Mouse (Mus musculus): ENCODE measurements around the gene Poc5. TPM values are rescaled to one million over a fixed set of nuclear protein-coding genes. Genes with fewer than 3 reads are reported as not detected.

Gene Poc5
- total and polyA plus RNA-seq, 3 experiments = 17.2 to 31.0 (median 21.6) TPM

DNA sequence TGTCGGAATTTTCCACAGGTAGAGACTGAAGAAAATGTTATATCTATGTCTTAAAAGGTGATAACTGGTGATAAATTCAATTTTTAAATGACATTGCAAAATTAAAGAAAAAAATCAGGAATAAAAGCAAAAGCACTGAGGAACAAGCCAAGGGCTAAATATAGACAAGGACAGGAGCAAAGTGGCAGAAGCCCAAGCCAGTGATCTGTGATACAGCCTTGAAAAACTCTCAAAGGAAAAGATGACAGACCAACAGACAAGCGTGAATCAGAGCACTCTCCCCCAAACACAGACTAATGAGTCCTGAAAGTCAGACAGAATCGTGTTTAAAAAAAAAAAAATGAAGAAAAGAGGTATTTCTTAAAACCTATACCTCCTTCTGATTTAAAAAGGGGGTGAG is 46.6 kb upstream of the Poc5 start:
- Histone ChIP-seq H3K9ac (ENCODE audit: insufficient read depth, low read depth) (no peak overlapping the region), H3K27me3 (replicated peaks) (no peaks in the 10 kb centered on the region), H3K36me3 (replicated peaks in 1 of 2; ENCODE audit: control insufficient read depth in 1 of 2, insufficient read depth in 1 of 2, low read length in 1 of 2) (no peaks in the 10 kb centered on the region), H3K4me2 (ENCODE audit: insufficient read depth, low read depth, poor library complexity, severe bottlenecking) (no peak overlapping the region), H3K4me3 (replicated peaks in 1 of 3; ENCODE audit: low read depth in 2 of 3, low read length in 2 of 3, poor library complexity in 1 of 3) (no peak overlapping the region), H3K79me2 (replicated peaks; ENCODE audit: control insufficient read depth, extremely low read depth, insufficient read depth, poor library complexity, severe bottlenecking) (no peaks in the 10 kb centered on the region), H3K4me1 (ENCODE audit: control insufficient read depth in 1 of 2, insufficient read depth in 2 of 2) (no peaks in the 10 kb centered on the region), H3K9me3 (replicated peaks; ENCODE audit: low read length) (no peaks in the 10 kb centered on the region), H3K27ac (ENCODE audit: insufficient read depth, low read depth) (no peak overlapping the region)
- TF ChIP-seq MAZ (IDR thresholded peaks at IDR 0.05; ENCODE audit: low read depth, low read length) (no peak), JUND (conservative IDR thresholded peaks at IDR 0.05; ENCODE audit: low read depth, low read length) (no peak), ZC3H11A (IDR thresholded peaks at IDR 0.05; ENCODE audit: low read depth, low read length) (no peak), BHLHE40 (IDR thresholded peaks at IDR 0.05; ENCODE audit: low read depth, low read length) (no peak), SMC3 (IDR thresholded peaks at IDR 0.05; ENCODE audit: low read depth, low read length) (no peak), CHD1 (IDR thresholded peaks at IDR 0.05; ENCODE audit: low read depth, low read length) (no peak), HCFC1 (IDR thresholded peaks at IDR 0.05; ENCODE audit: low read depth, low read length) (no peak), USF2 (conservative IDR thresholded peaks at IDR 0.05; ENCODE audit: low read depth, low read length) (no peak), CTCF (conservative IDR thresholded peaks at IDR 0.05 in 1 of 2, IDR thresholded peaks at IDR 0.05 in 1 of 2; ENCODE audit: low read depth in 2 of 2, low read length in 2 of 2) (no peak), ZNF384 (IDR thresholded peaks at IDR 0.05; ENCODE audit: low read depth, low read length) (no peak), POLR2A (IDR thresholded peaks at IDR 0.05; ENCODE audit: low read depth, low read length) (no peak), ETS1 (conservative IDR thresholded peaks at IDR 0.05; ENCODE audit: low read depth, low read length) (no peak), TBP (conservative IDR thresholded peaks at IDR 0.05; ENCODE audit: low read depth, low read length) (no peak), KAT2A (IDR thresholded peaks at IDR 0.05; ENCODE audit: insufficient replicate concordance, low read length) (no peak), MYC (IDR thresholded peaks at IDR 0.05; ENCODE audit: low read depth, low read length) (no peak), CHD2 (IDR thresholded peaks at IDR 0.05; ENCODE audit: low read length) (no peak), RCOR1 (conservative IDR thresholded peaks at IDR 0.05; ENCODE audit: low read depth, low read length) (no peak)
- dilution Hi-C loops (cut with MboI; ENCODE audit: extremely low pct_ligation_motif_present, extremely low pct_unique_long_range_greater_than_20kb, low sequenced_read_pairs) (no loop called here), in situ Hi-C loops (cut with MboI; ENCODE audit: low pct_ligation_motif_present, low pct_unique_long_range_greater_than_20kb, low sequenced_read_pairs) (no loop called here)
- DNase-seq (ENCODE audit: extremely low read depth) = no peak

DNA sequence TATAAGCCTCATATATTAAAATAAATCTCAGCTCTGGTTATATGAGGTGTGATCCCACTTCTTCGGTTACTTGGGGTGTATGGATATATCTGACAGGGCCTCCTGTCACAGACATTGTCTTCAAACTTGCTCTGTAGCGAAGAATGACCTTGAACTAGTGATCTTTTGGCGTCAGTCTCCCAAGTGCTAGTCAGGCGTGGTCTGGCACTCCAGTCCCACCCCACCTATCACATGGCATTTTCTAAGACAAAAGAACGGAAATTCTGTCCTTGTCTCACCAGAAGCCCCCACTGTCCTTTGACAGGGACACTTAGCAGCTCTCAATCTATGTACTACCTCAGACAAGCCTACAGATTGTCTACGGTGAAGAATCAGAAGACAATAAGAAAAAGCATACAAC is 43.3 kb upstream of the Poc5 start:
- H3K4me3 ChIP-seq (replicated peaks in 1 of 3; ENCODE audit: low read depth in 2 of 3, low read length in 2 of 3, poor library complexity in 1 of 3) = no peak overlapping the region
- no peaks in the 10 kb centered on the region for H3K36me3 ChIP-seq (replicated peaks in 1 of 2; ENCODE audit: control insufficient read depth in 1 of 2, insufficient read depth in 1 of 2, low read length in 1 of 2)
- no peak overlapping the region for H3K4me2 ChIP-seq (ENCODE audit: insufficient read depth, low read depth, poor library complexity, severe bottlenecking)
- H3K9me3 ChIP-seq (replicated peaks; ENCODE audit: low read length) = no peaks in the 10 kb centered on the region
- in situ Hi-C loops (cut with MboI; ENCODE audit: low pct_ligation_motif_present, low pct_unique_long_range_greater_than_20kb, low sequenced_read_pairs) = no loop called here
- peaks cover 0 to 3% of the 10 kb centered on the region in 2 experiments; a peak in 1 of 4 replicates for H3K4me1 ChIP-seq (ENCODE audit: control insufficient read depth in 1 of 2, insufficient read depth in 2 of 2)
- no peaks in the 10 kb centered on the region for H3K27me3 ChIP-seq (replicated peaks)
- no peak for DNase-seq (ENCODE audit: extremely low read depth)
- TF ChIP-seq CHD2 (IDR thresholded peaks at IDR 0.05; ENCODE audit: low read length) (no peak), USF1 (IDR thresholded peaks at IDR 0.05; ENCODE audit: low read depth, low read length) (no peak), CTCF (conservative IDR thresholded peaks at IDR 0.05 in 1 of 2, IDR thresholded peaks at IDR 0.05 in 1 of 2; ENCODE audit: low read depth in 2 of 2, low read length in 2 of 2) (no peak), IRF4 (IDR thresholded peaks at IDR 0.05; ENCODE audit: low read depth, low read length) (no peak), ZMIZ1 (IDR thresholded peaks at IDR 0.05; ENCODE audit: low read depth, low read length) (no peak), MXI1 (IDR thresholded peaks at IDR 0.05; ENCODE audit: low read depth, low read length) (no peak), SIN3A (IDR thresholded peaks at IDR 0.05; ENCODE audit: low read length) (no peak), JUN (IDR thresholded peaks at IDR 0.05; ENCODE audit: insufficient read depth, low read depth, low read length) (no peak), NELFE (IDR thresholded peaks at IDR 0.05; ENCODE audit: low read depth, low read length) (no peak), NRF1 (IDR thresholded peaks at IDR 0.05; ENCODE audit: low read depth, low read length) (no peak), MEF2A (IDR thresholded peaks at IDR 0.05; ENCODE audit: borderline replicate concordance, low read depth, low read length) (no peak), ZNF384 (IDR thresholded peaks at IDR 0.05; ENCODE audit: low read depth, low read length) (no peak), ELF1 (IDR thresholded peaks at IDR 0.05; ENCODE audit: low read depth, low read length) (no peak), MAX (IDR thresholded peaks at IDR 0.05; ENCODE audit: low read length) (no peak), BHLHE40 (IDR thresholded peaks at IDR 0.05; ENCODE audit: low read depth, low read length) (no peak), RCOR1 (conservative IDR thresholded peaks at IDR 0.05; ENCODE audit: low read depth, low read length) (no peak)
- dilution Hi-C loops (cut with MboI; ENCODE audit: extremely low pct_ligation_motif_present, extremely low pct_unique_long_range_greater_than_20kb, low sequenced_read_pairs) = no loop called here
- H3K9ac ChIP-seq (ENCODE audit: insufficient read depth, low read depth) = no peak overlapping the region
- H3K79me2 ChIP-seq (replicated peaks; ENCODE audit: control insufficient read depth, extremely low read depth, insufficient read depth, poor library complexity, severe bottlenecking) = no peaks in the 10 kb centered on the region
- H3K27ac ChIP-seq (ENCODE audit: insufficient read depth, low read depth) = no peak overlapping the region
